Mouse (Mus musculus) MEL-GATA-1-ER (cell line): Measurements from ENCODE around the gene Taf11.

Source experiments
- DNase-seq: peaks from one replicate; pipeline ENCODE4 v3.0.0-alpha.2; 2012; ENCODE audit warnings: low read depth; ENCODE audit errors: extremely low read depth

The Taf11 gene

DNA sequence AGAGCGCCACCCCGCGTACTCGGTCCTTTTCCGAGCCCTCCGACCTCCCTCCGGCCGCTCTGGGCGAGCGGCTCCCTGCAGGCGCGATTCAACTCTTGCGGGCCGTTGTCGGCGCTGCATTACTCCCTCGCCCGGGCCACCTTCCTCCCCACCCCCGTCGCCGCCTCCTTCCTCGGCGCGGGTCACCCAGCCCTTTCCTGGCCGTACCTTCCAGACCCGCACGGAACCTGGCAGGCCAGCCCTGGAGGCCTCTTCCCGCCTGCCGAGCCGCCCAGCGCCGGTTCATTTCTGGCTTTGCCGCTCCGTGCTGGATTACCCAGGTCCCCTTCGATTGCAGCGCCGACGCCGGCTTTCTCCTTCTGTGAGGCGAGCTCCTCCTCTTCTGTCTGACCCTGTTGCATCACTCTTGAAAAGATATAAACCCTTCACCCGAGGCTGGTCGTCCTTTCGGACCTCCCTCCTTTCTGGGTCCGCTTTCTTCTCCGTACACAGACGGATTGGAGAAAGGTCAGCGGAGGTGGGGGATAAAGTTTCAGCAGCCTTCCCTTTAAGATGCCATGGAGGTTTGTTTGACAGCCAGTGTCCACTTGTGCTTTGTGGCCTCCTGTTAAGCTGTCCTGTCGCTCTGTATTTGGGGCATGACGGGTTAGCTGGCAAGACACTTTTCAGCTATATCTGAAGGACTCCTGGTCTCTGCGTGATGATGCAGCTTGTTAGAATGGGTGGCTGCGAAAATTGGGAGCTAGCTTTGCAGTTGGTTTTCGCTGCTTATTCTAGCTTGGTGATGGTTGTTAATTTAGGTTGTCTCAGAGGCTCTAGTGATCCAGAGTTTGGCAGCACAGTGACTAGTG lies 52.6 kb downstream of the Taf11 start:
- DNase-seq = peak; percentile 36

- no peak for DNase-seq
Measured at GRCm38 (mm10) chr17:27856265-27856797, 53.3 kb downstream of the Taf11 start, which contains the start of gene Uhrf1bp1. Gene Uhrf1bp1 (plus strand): TSS chr17:27856441.
